Mouse (Mus musculus) embryo, embryonic 9.5 days (tissue): ENCODE results near the gene Wnk4.
"Not testable (repeated sequence)": the region's sequence is repeated elsewhere in the genome, so short reads cannot be mapped to it uniquely, and the experiment has no call there.

ENCODE experiments used
- DNase-seq: peaks from one replicate; pipeline ENCODE4 v3.0.0-alpha.2; 2017; ENCODE audit errors: extremely low spot score

Gene Wnk4

GRCm38 (mm10) chr11:101316501-101316917, 56.1 kb downstream of the Wnk4 start:
- DNase-seq, result peak; percentile 27

DNA sequence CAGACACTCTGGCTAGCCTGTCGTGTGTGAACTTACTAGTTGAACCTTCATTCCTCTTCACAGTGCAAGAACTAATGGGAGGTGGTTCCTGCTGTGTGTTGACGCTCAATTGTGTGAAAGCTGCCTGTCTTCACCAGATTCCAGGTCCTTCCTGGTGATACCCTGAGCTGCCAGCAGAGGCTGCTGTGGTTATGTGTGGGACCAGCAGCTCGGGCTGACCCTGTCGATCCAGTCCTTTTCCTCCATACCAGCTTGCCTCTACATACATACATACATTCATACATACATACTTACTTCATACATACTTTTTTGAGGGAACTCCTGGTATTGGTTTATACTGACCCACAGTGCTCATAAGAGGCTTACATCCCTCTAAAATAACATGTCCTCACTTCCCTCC, 63.2 kb downstream of the Wnk4 start:
- DNase-seq, result peak; percentile 63

GRCm38 (mm10) chr11:101324763-101325162, 64.4 kb downstream of the Wnk4 start, which contains the start of gene Aoc2:
Gene Aoc2 (plus strand): TSS chr11:101325063.
- no peak for DNase-seq

GRCm38 (mm10) chr11:101325201-101325600, 64.8 kb downstream of the Wnk4 start:
- DNase-seq, result not testable (repeated sequence)

- no peak for DNase-seq
Observed at GRCm38 (mm10) chr11:101326147-101326546, 65.8 kb downstream of the Wnk4 start.
